Mouse (Mus musculus): ENCODE measurements around the gene Xpo5. TPM values are rescaled to one million over a fixed set of nuclear protein-coding genes. Genes with fewer than 3 reads are reported as not detected.

The Xpo5 gene
- total and polyA plus RNA-seq, 3 experiments = 47.5 to 93.4 (median 82.7) TPM

- peaks cover 0 to 2% of the 10 kb centered on the region in 2 experiments; a peak in 2 of 4 replicates for H3K36me3 ChIP-seq (ENCODE audit: control insufficient read depth in 1 of 2, insufficient read depth in 2 of 2, low read length in 2 of 2)
Observed at GRCm38 (mm10) chr17:46259675-46260074, 57.1 kb downstream of the Xpo5 start.

GRCm38 (mm10) chr17:46262201-46262694, 59.7 kb downstream of the Xpo5 start:
- no peak for TF ChIP-seq MAX (IDR thresholded peaks at IDR 0.05; ENCODE audit: low read length)
- TF ChIP-seq TCF12 (IDR thresholded peaks at IDR 0.05; ENCODE audit: low read depth, low read length) = no peak
- TF ChIP-seq SMC3 (IDR thresholded peaks at IDR 0.05; ENCODE audit: low read depth, low read length) = no peak
- no peak for TF ChIP-seq ZKSCAN1 (IDR thresholded peaks at IDR 0.05; ENCODE audit: low read depth, low read length)
- no peak for TF ChIP-seq E2F4 (IDR thresholded peaks at IDR 0.05; ENCODE audit: borderline replicate concordance, low read depth, low read length)
- no peak for TF ChIP-seq TAL1 (IDR thresholded peaks at IDR 0.05; ENCODE audit: low read length)
- TF ChIP-seq CHD2 (IDR thresholded peaks at IDR 0.05; ENCODE audit: low read length) = no peak
- TF ChIP-seq MAFK (IDR thresholded peaks at IDR 0.05; ENCODE audit: borderline replicate concordance, low read depth, low read length) = no peak
- TF ChIP-seq MEF2A (IDR thresholded peaks at IDR 0.05; ENCODE audit: extremely low read depth, insufficient replicate concordance, low read depth, low read length, poor library complexity, severe bottlenecking) = no peak
- no peak for TF ChIP-seq MYB (IDR thresholded peaks at IDR 0.05; ENCODE audit: low read depth, low read length)
- no peak for TF ChIP-seq ZNF384 (IDR thresholded peaks at IDR 0.05; ENCODE audit: low read depth, low read length)
- no peak for TF ChIP-seq ZMIZ1 (IDR thresholded peaks at IDR 0.05; ENCODE audit: low read depth, low read length)
- no peak for TF ChIP-seq ETS1 (IDR thresholded peaks at IDR 0.05; ENCODE audit: low read depth, low read length)
- TF ChIP-seq RCOR1 (IDR thresholded peaks at IDR 0.05; ENCODE audit: low read depth, low read length) = no peak
- Histone ChIP-seq H3K79me2 (ENCODE audit: control insufficient read depth, insufficient read depth, low read length, poor library complexity) (no peaks in the 10 kb centered on the region), H3K9ac (ENCODE audit: control insufficient read depth, low read depth, low read length, poor library complexity, severe bottlenecking) (no peak overlapping the region), H3K27me3 (ENCODE audit: control insufficient read depth in 1 of 2, insufficient read depth in 2 of 2, low read length in 2 of 2) (no peaks in the 10 kb centered on the region), H3K27ac (ENCODE audit: control insufficient read depth, low read depth, low read length) (no peak overlapping the region), H3K4me1 (ENCODE audit: control insufficient read depth in 1 of 2, insufficient read depth in 2 of 2, low read length in 2 of 2) (no peaks in the 10 kb centered on the region), H3K4me3 (ENCODE audit: control insufficient read depth in 1 of 2, insufficient read depth in 1 of 2, low read depth in 2 of 2, low read length in 2 of 2) (no peak overlapping the region), H3K9me3 (replicated peaks; ENCODE audit: insufficient read depth, low read length) (no peaks in the 10 kb centered on the region), H3K36me3 (ENCODE audit: control insufficient read depth in 1 of 2, insufficient read depth in 2 of 2, low read length in 2 of 2) (peaks cover 0 to 6% of the 10 kb centered on the region in 2 experiments; a peak in 2 of 4 replicates)
- no peak for DNase-seq (ENCODE audit: low read depth, low spot score)

More at GRCm38 (mm10) chr17:46259675-46260074, 57.1 kb downstream of the Xpo5 start:
- no peaks in the 10 kb centered on the region; a peak in 1 of 4 replicates for H3K4me1 ChIP-seq (ENCODE audit: control insufficient read depth in 1 of 2, insufficient read depth in 2 of 2, low read length in 2 of 2)
- TF ChIP-seq ELF1 (IDR thresholded peaks at IDR 0.05; ENCODE audit: low read depth, low read length) = no peak
- TF ChIP-seq NELFE (IDR thresholded peaks at IDR 0.05; ENCODE audit: low read depth, low read length) = no peak
- no peak for TF ChIP-seq BHLHE40 (IDR thresholded peaks at IDR 0.05; ENCODE audit: borderline replicate concordance, low read depth, low read length)
- TF ChIP-seq POLR2AphosphoS2 (IDR thresholded peaks at IDR 0.05; ENCODE audit: low read length) = no peak
- TF ChIP-seq GABPA (IDR thresholded peaks at IDR 0.05; ENCODE audit: low read depth, low read length) = no peak
- TF ChIP-seq UBTF (IDR thresholded peaks at IDR 0.05; ENCODE audit: borderline replicate concordance, insufficient read depth, low read depth, low read length) = no peak
- no peak for TF ChIP-seq SIN3A (IDR thresholded peaks at IDR 0.05; ENCODE audit: low read length)
- TF ChIP-seq HCFC1 (IDR thresholded peaks at IDR 0.05; ENCODE audit: low read depth, low read length) = no peak
- TF ChIP-seq TAL1 (IDR thresholded peaks at IDR 0.05; ENCODE audit: low read length) = no peak
- no peak for TF ChIP-seq RCOR1 (IDR thresholded peaks at IDR 0.05; ENCODE audit: low read depth, low read length)
- no peak for TF ChIP-seq MXI1 (IDR thresholded peaks at IDR 0.05; ENCODE audit: low read depth, low read length)
- TF ChIP-seq ETS1 (IDR thresholded peaks at IDR 0.05; ENCODE audit: low read depth, low read length) = no peak
- no peak overlapping the region for H3K4me3 ChIP-seq (ENCODE audit: control insufficient read depth in 1 of 2, insufficient read depth in 1 of 2, low read depth in 2 of 2, low read length in 2 of 2)
- no peak for DNase-seq (ENCODE audit: low read depth, low spot score)
- no peaks in the 10 kb centered on the region for H3K79me2 ChIP-seq (ENCODE audit: control insufficient read depth, insufficient read depth, low read length, poor library complexity)
- H3K27ac ChIP-seq (ENCODE audit: control insufficient read depth, low read depth, low read length) = no peak overlapping the region
- H3K9me3 ChIP-seq (replicated peaks; ENCODE audit: insufficient read depth, low read length) = no peaks in the 10 kb centered on the region
- H3K9ac ChIP-seq (ENCODE audit: control insufficient read depth, low read depth, low read length, poor library complexity, severe bottlenecking) = no peak overlapping the region
- no peaks in the 10 kb centered on the region for H3K27me3 ChIP-seq (ENCODE audit: control insufficient read depth in 1 of 2, insufficient read depth in 2 of 2, low read length in 2 of 2)

Data from MEL (cell line).